Mouse (Mus musculus): Measurements from ENCODE around the gene Slit3.

DNA sequence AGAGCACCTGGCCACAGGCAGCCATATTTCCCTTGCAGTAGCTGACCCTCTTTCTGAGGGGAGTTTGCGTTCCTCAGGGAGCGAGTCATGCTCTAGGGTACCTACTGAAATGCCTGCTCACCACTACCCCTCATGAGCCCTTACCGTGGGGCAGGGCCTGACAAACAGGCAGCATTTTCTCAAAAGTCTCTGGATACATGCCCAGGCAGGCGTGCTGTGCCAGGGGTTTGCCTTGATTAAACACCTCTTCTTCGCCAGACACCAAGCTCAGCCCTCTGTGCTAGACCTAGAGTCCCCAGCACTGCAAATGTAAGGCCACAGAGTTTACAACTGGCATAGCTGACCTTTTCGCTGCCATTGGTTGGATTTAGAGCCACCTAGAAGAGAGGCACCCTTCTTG is 345.7 kb downstream of the Slit3 start:
- TF ChIP-seq GATA1 (IDR thresholded peaks at IDR 0.05; ENCODE audit: low read length) (no peak), TAL1 (IDR thresholded peaks at IDR 0.05; ENCODE audit: low read length) (no peak)
